Mouse (Mus musculus): ENCODE data around the gene Usp1. TPM values are rescaled to one million over a fixed set of nuclear protein-coding genes. Genes with fewer than 3 reads are reported as not detected.
"Not testable (repeated sequence)": the region's sequence is repeated elsewhere in the genome, so short reads cannot be mapped to it uniquely, and the experiment has no call there.

Usp1 gene
- 10 to 100 TPM; 37.8 to 42.9 TPM for total RNA-seq (2021)
- long read RNA-seq, experiment 1, transcript Usp1-201 (9 exons, 3,577 nt), result minor isoform, 5 of 53 reads
- long read RNA-seq, experiment 1, transcript Usp1-202 (9 exons, 3,527 nt), result major isoform, 28 of 53 reads
- long read RNA-seq, experiment 1, partial matches to known transcripts, result 8 of 53 reads
- long read RNA-seq, experiment 1, other reads (novel, unspliced or antisense), result 12 of 53 reads
- long read RNA-seq, experiment 2, transcript Usp1-202 (9 exons, 3,527 nt), result major isoform, 8 of 29 reads
- long read RNA-seq, experiment 2, transcript Usp1-201 (9 exons, 3,577 nt), result minor isoform, 7 of 29 reads
- long read RNA-seq, experiment 2, partial matches to known transcripts, result 4 of 29 reads
- long read RNA-seq, experiment 2, other reads (novel, unspliced or antisense), result 10 of 29 reads

GRCm38 (mm10) chr4:98923568-98924070, at the start of gene Usp1:
Usp1 (plus strand) TSS chr4:98923810.
- DNase-seq, result peak; percentile 87

- no peak for DNase-seq
Measured at GRCm38 (mm10) chr4:98882706-98883105, 40.9 kb upstream of the Usp1 start.

GRCm38 (mm10) chr4:98886377-98886776, 37.2 kb upstream of the Usp1 start:
- no peak for DNase-seq

GRCm38 (mm10) chr4:98887148-98887547, 36.5 kb upstream of the Usp1 start:
- DNase-seq, result peak; percentile 59

- no peak for DNase-seq
Measured at GRCm38 (mm10) chr4:98910246-98910645, 13.4 kb upstream of the Usp1 start.

- no peak for DNase-seq
Measured at GRCm38 (mm10) chr4:98917724-98918123, 5.9 kb upstream of the Usp1 start.

- no peak for DNase-seq
Measured at GRCm38 (mm10) chr4:98918204-98918603, 5.4 kb upstream of the Usp1 start.

GRCm38 (mm10) chr4:98920896-98921295, 2.7 kb upstream of the Usp1 start:
- no peak for DNase-seq

GRCm38 (mm10) chr4:98922061-98922642, 1.5 kb upstream of the Usp1 start:
- DNase-seq, result peak; percentile 14

- peak; percentile 95 for DNase-seq
Measured at GRCm38 (mm10) chr4:98922643-98923567, 705 bp upstream of the Usp1 start.

GRCm38 (mm10) chr4:98924071-98924905, 678 bp downstream of the Usp1 start:
- DNase-seq, result peak; percentile 55

- no peak for DNase-seq
Measured at GRCm38 (mm10) chr4:98924906-98925178, 1.2 kb downstream of the Usp1 start.

GRCm38 (mm10) chr4:98925250-98925781, 1.7 kb downstream of the Usp1 start:
- DNase-seq, result no peak

GRCm38 (mm10) chr4:98936036-98936435, 12.4 kb downstream of the Usp1 start:
- DNase-seq, result no peak

GRCm38 (mm10) chr4:98938210-98938609, 14.6 kb downstream of the Usp1 start:
- DNase-seq, result not testable (repeated sequence)

- no peak for DNase-seq
Measured at GRCm38 (mm10) chr4:98950563-98950962, 27.0 kb downstream of the Usp1 start.

GRCm38 (mm10) chr4:98955986-98956385, 32.4 kb downstream of the Usp1 start:
- DNase-seq, result no peak

- no peak for DNase-seq
Measured at GRCm38 (mm10) chr4:98960243-98960642, 36.6 kb downstream of the Usp1 start.

- DNase-seq, result no peak
Measured at GRCm38 (mm10) chr4:98969946-98970345, 46.3 kb downstream of the Usp1 start.

GRCm38 (mm10) chr4:98975741-98976140, 52.1 kb downstream of the Usp1 start:
- DNase-seq, result no peak

GRCm38 (mm10) chr4:98978288-98978687, 54.7 kb downstream of the Usp1 start:
- not testable (repeated sequence) for DNase-seq

Measured in adrenal gland, postnatal 10 days (tissue).